Mouse (Mus musculus) C2C12 (cell line): ENCODE results near the gene Cdr2.

Source experiments
- CTCF ChIP-seq: IDR thresholded peaks from one replicate; pipeline ENCODE4 v1.5.1; 2011; ENCODE audit not compliant: control insufficient read depth, insufficient read depth, insufficient read length
- FOSL1 ChIP-seq: IDR thresholded peaks from one replicate; pipeline ENCODE4 v1.8.0; 2011; ENCODE audit warnings: mild to moderate bottlenecking, low read length; ENCODE audit not compliant: poor library complexity, insufficient read depth, severe bottlenecking
- MAX ChIP-seq: IDR thresholded peaks from one replicate; pipeline ENCODE4 v1.6.1; 2011; ENCODE audit warnings: mild to moderate bottlenecking, control low read depth
- MYOG ChIP-seq: IDR thresholded peaks from one replicate; pipeline ENCODE4 v1.6.1; 2011; ENCODE audit not compliant: control insufficient read depth, insufficient read length; ENCODE audit errors: extremely low read depth
- USF1 ChIP-seq: IDR thresholded peaks from one replicate; pipeline ENCODE4 v1.6.1; 2011; ENCODE audit warnings: low read depth, mild to moderate bottlenecking, control low read depth, moderate library complexity

DNA sequence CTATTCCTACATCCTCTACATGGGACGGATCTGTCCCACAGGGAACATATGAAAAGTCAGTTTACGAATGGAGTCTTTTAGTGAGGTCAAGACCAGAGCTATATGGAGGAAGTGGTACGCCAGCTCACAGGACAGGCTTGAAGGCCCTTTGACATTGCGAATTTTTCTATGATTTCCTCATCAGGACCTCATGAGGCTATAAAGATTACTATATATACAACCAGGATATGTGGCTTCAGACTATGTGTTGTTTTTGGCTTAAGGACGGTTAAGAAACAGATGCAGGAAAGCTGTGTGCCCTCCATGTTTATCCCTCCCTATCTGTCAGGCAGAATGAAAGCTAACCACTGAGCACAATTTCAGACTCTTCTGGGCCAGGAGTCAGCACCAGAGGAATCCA lies 19.0 kb downstream of the Cdr2 start:
- TF ChIP-seq CTCF (no peak), MAX (no peak), USF1 (no peak), FOSL1 (no peak), MYOG (no peak)
